Comparison of ENCODE assay signal across 10 mouse cellular contexts in the genomic region with DNA sequence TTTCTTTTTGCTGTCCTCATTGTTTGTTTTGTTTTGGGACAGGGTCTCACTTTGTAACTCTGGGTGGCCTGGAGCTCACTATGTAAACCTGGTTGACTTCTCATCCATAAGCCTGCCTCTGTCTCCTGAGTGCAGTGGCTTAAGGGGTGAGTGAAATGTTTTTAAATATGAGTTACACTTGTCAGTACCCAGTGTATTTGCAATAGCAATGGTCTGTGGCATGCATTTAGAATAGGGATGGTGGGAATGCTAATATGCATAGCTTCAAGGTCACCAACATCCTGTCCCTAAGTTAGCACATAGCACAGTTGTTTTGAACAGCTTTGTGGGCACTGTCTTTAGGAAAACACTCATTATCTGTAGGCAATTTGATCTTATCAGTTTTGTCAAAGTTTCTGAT. TPM values are rescaled to one million over a fixed set of nuclear protein-coding genes. Genes with fewer than 3 reads are reported as not detected.
DNase-seq lines count a peak whose midpoint lies in the region; ATAC-seq lines count a peak whose summit lies in the region.
"Had no signal": no experiment of that assay in that cellular context is flagged by ENCODE, and none has a peak within 500 bp of the region (broad histone marks: within the 10 kb centered on the region; RNA-seq: fewer than 3 reads in every experiment).

No protein-coding gene starts in this region.

- no peak overlapping the region for H3K4me2 ChIP-seq in heart, embryonic 12.5 days
- H3K4me2 ChIP-seq in limb, embryonic 12.5 days, result no peak overlapping the region
- no peak overlapping the region for H3K4me2 ChIP-seq in embryonic facial prominence, embryonic 13.5 days
- H3K4me2 ChIP-seq in midbrain, embryonic 15.5 days, result no peak overlapping the region
- H3K4me2 ChIP-seq: midbrain, embryonic 12.5 days had no signal

- H3K27ac ChIP-seq in heart, embryonic 12.5 days (ENCODE audit: poor library complexity, severe bottlenecking), result peak overlapping the region; percentile 85
- 0 out of 2 replicates have a peak overlapping the region, but pooled peaks have one; percentile 70 for H3K27ac ChIP-seq in limb, embryonic 12.5 days
- H3K27ac ChIP-seq in limb, embryonic 10.5 days, result no peak overlapping the region
- peak overlapping the region; percentile 79 for H3K27ac ChIP-seq in embryonic facial prominence, embryonic 13.5 days
- H3K27ac ChIP-seq in midbrain, embryonic 15.5 days, result peak overlapping the region; percentile 66

- no peak overlapping the region for H3K9ac ChIP-seq in heart, embryonic 12.5 days
- no peak overlapping the region for H3K9ac ChIP-seq in limb, embryonic 12.5 days (replicated peaks)
- no peak overlapping the region for H3K9ac ChIP-seq in embryonic facial prominence, embryonic 13.5 days
- H3K9ac ChIP-seq in midbrain, embryonic 15.5 days, result no peak overlapping the region
- H3K9ac ChIP-seq: midbrain, embryonic 12.5 days had no signal

- H3K4me3 ChIP-seq in heart, embryonic 12.5 days, result no peak overlapping the region
- no peak overlapping the region for H3K4me3 ChIP-seq in limb, embryonic 12.5 days (replicated peaks)
- no peak overlapping the region for H3K4me3 ChIP-seq in limb, embryonic 10.5 days
- no peak overlapping the region for H3K4me3 ChIP-seq in embryonic facial prominence, embryonic 13.5 days
- H3K4me3 ChIP-seq in midbrain, embryonic 15.5 days, result no peak overlapping the region
- H3K4me3 ChIP-seq: midbrain, embryonic 12.5 days had no signal

- DNase-seq in heart, postnatal 25 days (ENCODE audit: low spot score), result no peak
- DNase-seq in limb, embryonic 10.5 days (ENCODE audit: low spot score), result no peak
- DNase-seq in left cerebral cortex, postnatal 4 days, result no peak
- no peak for DNase-seq in ovary, postnatal 10 days (ENCODE audit: low spot score)
- DNase-seq: retina, postnatal 1 day had no signal

- H3K4me1 ChIP-seq in heart, embryonic 12.5 days (replicated peaks), result peaks cover 40% of the 10 kb centered on the region
- peaks cover 23% of the 10 kb centered on the region for H3K4me1 ChIP-seq in limb, embryonic 12.5 days (replicated peaks)
- H3K4me1 ChIP-seq in limb, embryonic 10.5 days, result peaks cover 14% of the 10 kb centered on the region
- peaks cover 33% of the 10 kb centered on the region for H3K4me1 ChIP-seq in embryonic facial prominence, embryonic 13.5 days
- H3K4me1 ChIP-seq in midbrain, embryonic 15.5 days, result 0 out of 2 replicates have a peak, but pooled peaks cover 16% of the 10 kb centered on the region

- no peaks in the 10 kb centered on the region for H3K36me3 ChIP-seq in heart, embryonic 12.5 days
- no peaks in the 10 kb centered on the region for H3K36me3 ChIP-seq in limb, embryonic 12.5 days
- no peaks in the 10 kb centered on the region for H3K36me3 ChIP-seq in limb, embryonic 10.5 days
- H3K36me3 ChIP-seq in embryonic facial prominence, embryonic 13.5 days, result no peaks in the 10 kb centered on the region
- H3K36me3 ChIP-seq in midbrain, embryonic 15.5 days (replicated peaks), result no peaks in the 10 kb centered on the region
- H3K36me3 ChIP-seq: midbrain, embryonic 12.5 days had no signal

- no peaks in the 10 kb centered on the region for H3K27me3 ChIP-seq in heart, embryonic 12.5 days (replicated peaks)
- 0 out of 2 replicates have a peak, but pooled peaks cover 2% of the 10 kb centered on the region for H3K27me3 ChIP-seq in limb, embryonic 12.5 days
- H3K27me3 ChIP-seq in limb, embryonic 10.5 days (ENCODE audit: low read depth, poor library complexity, severe bottlenecking), result no peaks in the 10 kb centered on the region
- H3K27me3 ChIP-seq in embryonic facial prominence, embryonic 13.5 days, result no peaks in the 10 kb centered on the region
- no peaks in the 10 kb centered on the region for H3K27me3 ChIP-seq in midbrain, embryonic 15.5 days (replicated peaks)
- H3K27me3 ChIP-seq: midbrain, embryonic 12.5 days had no signal

- no peak for ATAC-seq in heart, embryonic 12.5 days (ENCODE audit: insufficient number of reproducible peaks, low FRiP score)
- no peak for ATAC-seq in limb, embryonic 12.5 days (ENCODE audit: insufficient number of reproducible peaks, insufficient read depth, low FRiP score, low TSS enrichment, low read depth)
- ATAC-seq in embryonic facial prominence, embryonic 13.5 days (ENCODE audit: insufficient number of reproducible peaks, insufficient read depth, low FRiP score, low TSS enrichment, low read depth), result no peak
- no peak for ATAC-seq in midbrain, embryonic 15.5 days (replicated peaks)

- intact Hi-C loops in heart, postnatal 25 days (cut with DNase I), result no loop called here
- intact Hi-C loops in left cerebral cortex, postnatal 4 days (cut with DNase I), result no loop called here

- no peaks in the 10 kb centered on the region for H3K9me3 ChIP-seq in heart, embryonic 12.5 days (replicated peaks)
- H3K9me3 ChIP-seq in limb, embryonic 12.5 days, result no peaks in the 10 kb centered on the region
- no peaks in the 10 kb centered on the region for H3K9me3 ChIP-seq in limb, embryonic 10.5 days (replicated peaks)
- no peaks in the 10 kb centered on the region for H3K9me3 ChIP-seq in embryonic facial prominence, embryonic 13.5 days
- H3K9me3 ChIP-seq in midbrain, embryonic 15.5 days, result no peaks in the 10 kb centered on the region
- H3K9me3 ChIP-seq: midbrain, embryonic 12.5 days had no signal

RNA-seq across cellular contexts. Expression of a gene that starts 21.2 kb away (rescaled TPM):
- 1.1 and 2.1 TPM in 2 replicates for polyA plus RNA-seq in heart, embryonic 12.5 days (2016; fragmentation: Nextera tagmentation; extraction: Ambion mirVana)
- 1 to 10 TPM; 1.5 to 2.3 TPM for total RNA-seq in heart, postnatal 25 days (2021)
- 1.6 TPM in 2 replicates for polyA plus RNA-seq in limb, embryonic 12.5 days (2016; fragmentation: Nextera tagmentation; extraction: Ambion mirVana)
- polyA plus RNA-seq in limb, embryonic 10.5 days (2016; fragmentation: Nextera tagmentation; extraction: Ambion mirVana), result 1.6 and 1.7 TPM in 2 replicates
- 1.6 and 1.9 TPM in 2 replicates for polyA plus RNA-seq in embryonic facial prominence, embryonic 13.5 days (2015; fragmentation: Nextera tagmentation; extraction: Ambion mirVana)
- polyA plus RNA-seq in midbrain, embryonic 15.5 days (2015; fragmentation: Nextera tagmentation; extraction: Ambion mirVana), result 49.9 and 58.7 TPM in 2 replicates
- 10 to 100 TPM; 56.1 to 57.5 TPM for total RNA-seq in left cerebral cortex, postnatal 4 days (2021)

RNA-seq across cellular contexts. Expression of a gene that starts 45.1 kb away (rescaled TPM):
- polyA plus RNA-seq in heart, embryonic 12.5 days (2016; fragmentation: Nextera tagmentation; extraction: Ambion mirVana), result 6.6 and 7.3 TPM in 2 replicates
- total RNA-seq in heart, postnatal 25 days (2021), result 10 to 100 TPM; 45.1 to 56.9 TPM
- 4.3 and 4.6 TPM in 2 replicates for polyA plus RNA-seq in limb, embryonic 12.5 days (2016; fragmentation: Nextera tagmentation; extraction: Ambion mirVana)
- polyA plus RNA-seq in limb, embryonic 10.5 days (2016; fragmentation: Nextera tagmentation; extraction: Ambion mirVana), result 4.3 and 7.5 TPM in 2 replicates
- 7.5 and 7.8 TPM in 2 replicates for polyA plus RNA-seq in embryonic facial prominence, embryonic 13.5 days (2015; fragmentation: Nextera tagmentation; extraction: Ambion mirVana)
- polyA plus RNA-seq in midbrain, embryonic 15.5 days (2015; fragmentation: Nextera tagmentation; extraction: Ambion mirVana), result 13.6 and 15.5 TPM in 2 replicates
- 10 to 100 TPM; 11.7 to 12.3 TPM for total RNA-seq in left cerebral cortex, postnatal 4 days (2021)

Comparison
In these comparisons a context has a peak if more than half of its experiments do, and no peak if none do; other contexts are left out.
1. RNA of a gene that starts 21.2 kb away (polyA plus RNA-seq): 49.9 to 58.7 TPM in midbrain, embryonic 15.5 days; 1.1 to 2.1 TPM in heart, embryonic 12.5 days, 1.6 to 1.9 TPM in embryonic facial prominence, embryonic 13.5 days, 1.6 to 1.7 TPM in limb, embryonic 10.5 days and 1.6 TPM in limb, embryonic 12.5 days; every median in the first group is over 10 times any median in the second.